Mouse (Mus musculus): ENCODE results near the gene Pou2f2. TPM values are rescaled to one million over a fixed set of nuclear protein-coding genes. Genes with fewer than 3 reads are reported as not detected.

Gene Pou2f2
- polyA plus RNA-seq, 1 experiment from 2014 or later: 0.52 TPM

DNA sequence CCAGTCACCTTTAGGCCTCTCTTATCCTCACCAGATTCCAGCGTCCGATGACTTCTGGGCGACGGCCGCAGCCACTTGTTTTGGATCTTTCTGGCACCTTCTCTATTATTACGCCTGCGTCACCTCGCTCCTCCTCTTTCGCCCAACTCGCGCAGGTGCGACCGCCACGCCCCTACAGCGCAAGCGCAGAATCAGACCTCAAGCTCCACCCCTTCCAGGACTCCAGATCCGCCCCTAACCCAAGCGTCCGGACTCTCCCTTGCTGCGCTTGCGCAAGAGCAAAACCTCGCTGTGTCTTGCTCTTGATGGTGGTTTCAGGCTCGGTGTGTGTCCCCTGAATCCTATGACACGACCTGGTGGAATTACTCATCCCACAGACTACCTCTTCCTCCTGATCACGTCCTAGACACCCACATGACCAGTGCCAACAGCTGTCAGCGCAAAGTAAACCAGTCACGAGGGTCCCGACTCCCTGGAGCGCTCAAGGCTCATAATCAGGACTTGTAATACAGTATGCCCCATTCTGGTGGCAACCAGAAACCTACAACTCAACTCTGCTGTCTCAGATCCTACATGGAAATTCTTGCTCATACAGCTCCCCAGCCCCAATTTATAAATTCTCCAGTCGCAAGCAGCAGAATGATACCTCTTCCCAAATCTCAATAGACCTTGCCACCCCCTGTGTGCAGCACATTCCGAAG is 40.4 kb upstream of the Pou2f2 start:
- H3K9ac ChIP-seq (ENCODE audit: low read length): peak overlapping the region; percentile 82
- no peaks in the 10 kb centered on the region for H3K9me3 ChIP-seq (ENCODE audit: control insufficient read depth, low read length)
- peaks cover 3% of the 10 kb centered on the region; the same call in 1 of the 2 replicates for H3K36me3 ChIP-seq (ENCODE audit: control insufficient read depth, insufficient read depth, low read length)
- H3K27ac ChIP-seq (replicated peaks): peak overlapping the region; percentile 88
- H3K4me1 ChIP-seq (replicated peaks; ENCODE audit: control insufficient read depth, insufficient read depth): peaks cover 11% of the 10 kb centered on the region
- peak overlapping the region; percentile 72 for H3K4me3 ChIP-seq (ENCODE audit: low read depth, low read length)
- H3K4me2 ChIP-seq (replicated peaks; ENCODE audit: low read depth): peak overlapping the region; percentile 85
- ATAC-seq (ENCODE audit: low FRiP score, low TSS enrichment) (peak; percentile 79), DNase-seq (ENCODE audit: low spot score) (peak; percentile 97)
- TF ChIP-seq CTCF (IDR thresholded peaks at IDR 0.05; ENCODE audit: low read depth): no peak
- TF ChIP-seq EP300 (optimal IDR thresholded peaks at IDR 0.05): no peak
- no peaks in the 10 kb centered on the region for H3K27me3 ChIP-seq (ENCODE audit: control insufficient read depth, insufficient read depth, low read length)
- 2% methylated on average over 31 of the region's 31 CpGs for WGBS

DNA sequence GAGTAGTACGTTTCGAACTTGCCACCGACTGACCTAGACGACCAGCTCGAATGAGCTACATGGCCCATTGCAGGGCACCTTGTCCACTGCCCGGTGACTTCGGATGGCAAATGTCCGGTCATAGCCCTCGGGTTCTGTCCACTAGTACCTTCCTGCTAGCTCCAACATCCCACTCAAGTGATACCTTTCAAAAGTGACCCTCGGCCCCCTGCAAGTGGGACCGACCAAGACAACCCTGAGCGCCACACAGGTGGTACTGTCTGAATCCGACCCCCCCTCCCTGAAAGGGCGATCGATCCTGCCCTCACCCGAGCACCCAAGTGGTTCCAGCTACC is 39.9 kb upstream of the Pou2f2 start:
- Histone ChIP-seq H3K36me3 (ENCODE audit: control insufficient read depth, insufficient read depth, low read length) (peaks cover under 1% of the 10 kb centered on the region; the same call in 1 of the 2 replicates), H3K9me3 (ENCODE audit: control insufficient read depth, low read length) (no peaks in the 10 kb centered on the region), H3K27me3 (ENCODE audit: control insufficient read depth, insufficient read depth, low read length) (no peaks in the 10 kb centered on the region), H3K4me2 (replicated peaks; ENCODE audit: low read depth) (peak overlapping the region; percentile 85), H3K4me1 (replicated peaks; ENCODE audit: control insufficient read depth, insufficient read depth) (peaks cover 11% of the 10 kb centered on the region), H3K9ac (ENCODE audit: low read length) (peak overlapping the region; percentile 82), H3K27ac (replicated peaks) (peak overlapping the region; percentile 88), H3K4me3 (ENCODE audit: low read depth, low read length) (peak overlapping the region; percentile 72)
- 1% methylated on average over 16 of the region's 16 CpGs for WGBS
- no peak for TF ChIP-seq EP300 (optimal IDR thresholded peaks at IDR 0.05)
- TF ChIP-seq CTCF (IDR thresholded peaks at IDR 0.05; ENCODE audit: low read depth): no peak
- ATAC-seq (ENCODE audit: low FRiP score, low TSS enrichment) (no peak; the same call in 1 of the 2 replicates), DNase-seq (ENCODE audit: low spot score) (no peak)

DNA sequence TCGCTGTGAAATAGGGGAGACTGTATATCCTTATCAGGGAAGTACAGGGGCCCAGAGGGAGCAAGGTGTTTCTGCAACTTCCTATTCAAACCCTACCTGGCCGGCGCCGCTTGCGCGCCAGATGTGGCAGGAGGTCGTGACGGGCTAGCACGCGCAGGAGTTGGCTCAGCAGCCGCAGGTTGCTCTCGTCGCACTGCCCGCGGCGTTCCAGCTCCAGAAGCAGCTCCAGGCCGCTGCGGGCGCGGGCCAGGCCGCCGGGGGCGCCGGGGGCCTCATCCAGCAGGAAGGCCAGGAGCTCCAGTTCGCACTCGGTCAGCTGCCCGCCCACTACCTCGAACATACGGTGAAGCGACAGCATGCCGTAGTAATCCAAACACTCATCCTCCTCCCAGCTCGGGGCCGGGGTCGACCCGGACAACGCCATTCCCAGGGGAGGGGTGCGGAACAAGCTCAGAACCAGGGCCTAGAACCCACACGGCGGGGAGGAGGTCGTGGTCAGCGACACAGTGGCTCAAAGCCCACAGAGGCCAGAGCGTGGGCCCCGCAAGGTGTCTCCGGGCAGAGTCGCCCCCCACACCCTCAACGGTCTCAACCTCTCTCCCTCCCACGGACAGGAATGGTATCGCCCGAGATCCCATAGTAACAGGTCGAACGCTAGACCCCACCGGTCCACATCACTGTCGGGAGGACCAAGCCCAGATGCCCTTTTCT is 39.3 kb upstream of the Pou2f2 start:
- peak overlapping the region; percentile 72 for H3K4me3 ChIP-seq (ENCODE audit: low read depth, low read length)
- TF ChIP-seq CTCF (IDR thresholded peaks at IDR 0.05; ENCODE audit: low read depth): 0 out of 2 replicates have a peak, but pooled peaks have one; percentile 1
- TF ChIP-seq EP300 (optimal IDR thresholded peaks at IDR 0.05): no peak
- ATAC-seq (ENCODE audit: low FRiP score, low TSS enrichment): peak; percentile 11; the same call in 1 of the 2 replicates
- no peaks in the 10 kb centered on the region for H3K9me3 ChIP-seq (ENCODE audit: control insufficient read depth, low read length)
- peaks cover 11% of the 10 kb centered on the region for H3K4me1 ChIP-seq (replicated peaks; ENCODE audit: control insufficient read depth, insufficient read depth)
- H3K27ac ChIP-seq (replicated peaks): peak overlapping the region; percentile 88
- peak overlapping the region; percentile 85 for H3K4me2 ChIP-seq (replicated peaks; ENCODE audit: low read depth)
- H3K27me3 ChIP-seq (ENCODE audit: control insufficient read depth, insufficient read depth, low read length): no peaks in the 10 kb centered on the region
- H3K9ac ChIP-seq (ENCODE audit: low read length): peak overlapping the region; percentile 82
- WGBS: under 1% methylated on average over 49 of the region's 53 CpGs
- H3K36me3 ChIP-seq (ENCODE audit: control insufficient read depth, insufficient read depth, low read length): no peaks in the 10 kb centered on the region
- DNase-seq (ENCODE audit: low spot score): peak; percentile 65

DNA sequence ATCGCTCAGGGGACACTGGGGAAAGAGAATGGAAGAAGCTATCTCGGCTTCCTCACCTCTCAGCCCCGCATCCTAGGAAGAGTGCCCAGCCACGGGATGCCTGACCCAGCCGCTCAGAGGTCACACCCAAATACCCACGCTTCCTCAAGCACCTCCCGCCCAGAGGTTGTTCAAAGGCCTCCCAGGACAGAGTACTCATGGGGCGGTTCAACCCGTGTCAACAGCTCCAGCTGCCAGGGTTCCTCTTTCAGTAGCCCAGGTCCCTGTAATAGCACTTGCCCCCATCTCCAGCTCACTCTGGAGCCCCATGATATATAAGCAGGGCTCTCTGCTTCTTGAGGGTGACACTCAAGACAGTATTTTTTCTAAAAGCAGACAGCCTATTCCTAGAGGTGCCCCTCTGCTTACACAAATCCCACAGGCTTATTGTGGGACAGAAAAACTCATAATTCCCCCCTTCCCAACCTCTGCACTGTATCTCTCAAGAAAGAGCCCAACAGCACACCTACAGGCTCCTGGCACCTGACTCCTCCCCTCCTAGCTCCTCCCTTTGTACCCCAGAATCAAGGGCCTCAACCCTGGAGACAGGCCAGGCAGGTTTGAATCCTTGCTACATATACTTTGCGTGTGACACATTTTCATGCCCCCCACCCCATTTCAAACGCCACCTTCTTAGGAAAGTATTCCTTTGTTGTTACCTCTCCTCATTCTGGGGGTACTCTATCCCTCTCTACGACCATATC is 38.3 kb upstream of the Pou2f2 start:
- peak; percentile 39 for DNase-seq (ENCODE audit: low spot score)
- peak overlapping the region; percentile 82 for H3K9ac ChIP-seq (ENCODE audit: low read length)
- TF ChIP-seq CTCF (IDR thresholded peaks at IDR 0.05; ENCODE audit: low read depth): no peak
- TF ChIP-seq EP300 (optimal IDR thresholded peaks at IDR 0.05): no peak
- H3K4me3 ChIP-seq (ENCODE audit: low read depth, low read length): peak overlapping the region; percentile 72
- 53% methylated on average over 12 of the region's 12 CpGs for WGBS
- peak overlapping the region; percentile 88 for H3K27ac ChIP-seq (replicated peaks)
- no peak for ATAC-seq (ENCODE audit: low FRiP score, low TSS enrichment)
- H3K27me3 ChIP-seq (ENCODE audit: control insufficient read depth, insufficient read depth, low read length): no peaks in the 10 kb centered on the region
- peaks cover 11% of the 10 kb centered on the region for H3K4me1 ChIP-seq (replicated peaks; ENCODE audit: control insufficient read depth, insufficient read depth)
- no peaks in the 10 kb centered on the region for H3K9me3 ChIP-seq (ENCODE audit: control insufficient read depth, low read length)
- peak overlapping the region; percentile 85 for H3K4me2 ChIP-seq (replicated peaks; ENCODE audit: low read depth)
- H3K36me3 ChIP-seq (ENCODE audit: control insufficient read depth, insufficient read depth, low read length): no peaks in the 10 kb centered on the region

DNA sequence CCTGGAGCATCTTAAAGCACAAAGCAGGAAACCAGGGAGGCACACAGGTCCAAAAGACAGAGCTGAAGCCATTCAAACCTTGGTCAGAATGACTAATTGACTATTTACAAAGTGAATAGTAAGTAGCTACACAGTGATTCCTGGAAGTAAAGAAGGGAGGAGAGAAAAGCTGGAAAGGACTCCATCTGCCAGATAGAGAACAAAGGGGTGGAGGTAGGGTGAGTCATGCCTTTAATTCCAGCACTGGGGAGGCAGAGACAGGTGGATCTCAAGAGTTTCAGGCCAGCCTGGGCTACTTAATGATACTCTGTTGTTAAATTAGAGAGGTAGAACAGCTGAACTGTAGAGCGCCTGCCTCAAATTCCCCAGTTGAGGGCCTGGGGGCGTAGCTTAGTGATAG is 34.6 kb upstream of the Pou2f2 start:
- DNase-seq (ENCODE audit: low spot score) (no peak), ATAC-seq (ENCODE audit: low FRiP score, low TSS enrichment) (no peak)
- Histone ChIP-seq H3K9me3 (ENCODE audit: control insufficient read depth, low read length) (no peaks in the 10 kb centered on the region), H3K27ac (replicated peaks) (no peak overlapping the region), H3K36me3 (ENCODE audit: control insufficient read depth, insufficient read depth, low read length) (peaks cover 8% of the 10 kb centered on the region; the same call in 1 of the 2 replicates), H3K4me3 (ENCODE audit: low read depth, low read length) (no peak overlapping the region), H3K9ac (ENCODE audit: low read length) (no peak overlapping the region), H3K27me3 (ENCODE audit: control insufficient read depth, insufficient read depth, low read length) (no peaks in the 10 kb centered on the region), H3K4me1 (replicated peaks; ENCODE audit: control insufficient read depth, insufficient read depth) (peaks cover 6% of the 10 kb centered on the region; the same call in 1 of the 2 replicates), H3K4me2 (replicated peaks; ENCODE audit: low read depth) (no peak overlapping the region)
- no peak for TF ChIP-seq CTCF (IDR thresholded peaks at IDR 0.05; ENCODE audit: low read depth)
- TF ChIP-seq EP300 (optimal IDR thresholded peaks at IDR 0.05): no peak
- WGBS: 91% methylated on average over 2 of the region's 2 CpGs
